Mouse (Mus musculus) kidney, embryonic 16.5 days (tissue): ENCODE measurements around the gene Zfp239. TPM values are rescaled to one million over a fixed set of nuclear protein-coding genes. Genes with fewer than 3 reads are reported as not detected.
"Not testable (repeated sequence)": the region's sequence is repeated elsewhere in the genome, so short reads cannot be mapped to it uniquely, and the experiment has no call there.

Experiments used
- ATAC-seq: fragments of 200-750 bp; cut with Nextera tagmentation; 2 replicates; pipeline ENCODE4 v1.8.0; 2017; ENCODE audit warnings: moderate TSS enrichment; ENCODE audit not compliant: low FRiP score, low TSS enrichment
- H3K27ac ChIP-seq: fragments of 300-500 bp; sonication (generic); 2 replicates; pipeline ENCODE4 v1.5.1; 2014; ENCODE audit warnings: low read length
- H3K27me3 ChIP-seq: fragments of 300-500 bp; sonication (generic); 2 replicates; pipeline ENCODE4 v1.6.1; 2014; ENCODE audit warnings: low read length, control low read depth, mixed read lengths; ENCODE audit not compliant: insufficient read depth
- H3K36me3 ChIP-seq: fragments of 300-500 bp; sonication (generic); 2 replicates; pipeline ENCODE4 v1.6.1; 2014; ENCODE audit warnings: low read length, control low read depth, mixed read lengths; ENCODE audit not compliant: insufficient read depth
- H3K4me1 ChIP-seq: fragments of 300-500 bp; sonication (generic); 2 replicates; pipeline ENCODE4 v1.6.1; 2014; ENCODE audit warnings: low read length, control low read depth, mixed read lengths; ENCODE audit not compliant: insufficient read depth
- H3K4me2 ChIP-seq: fragments of 300-500 bp; sonication (generic); replicated peaks from 2 replicates; pipeline ENCODE4 v1.6.1; 2014; ENCODE audit warnings: low read depth, low read length
- H3K4me3 ChIP-seq: fragments of 300-500 bp; sonication (generic); 2 replicates; pipeline ENCODE4 v1.5.1; 2014; ENCODE audit warnings: mild to moderate bottlenecking, low read length
- H3K9ac ChIP-seq: fragments of 300-500 bp; sonication (generic); replicated peaks from 2 replicates; pipeline ENCODE4 v1.6.1; 2014; ENCODE audit warnings: low read length
- H3K9me3 ChIP-seq: fragments of 300-500 bp; sonication (generic); 2 replicates; pipeline ENCODE4 v1.6.1; 2016; ENCODE audit warnings: low read length, control low read depth
- WGBS: fragments of 180-500 bp; shearing (Covaris S2); extraction: QIAGEN DNeasy Blood & Tissue Kit; methylation state at CpG from one replicate; pipeline ENCODE4 v1.1.7; 2014; 5-methylcytosine and 5-hydroxymethylcytosine counted together
- polyA plus RNA-seq: library from polyadenylated mRNA; unstranded; fragments of >200 nt; fragmentation: Nextera tagmentation; extraction: Ambion mirVana; gene quantifications from 2 replicates; pipeline ENCODE4 v1.2.1, GENCODE M21; 2015

Zfp239 gene
- polyA plus RNA-seq, 1 experiment from 2014 or later = 11.5 TPM

- Histone ChIP-seq H3K27me3 (no peaks in the 10 kb centered on the region), H3K27ac (no peak overlapping the region), H3K9ac (no peak overlapping the region), H3K36me3 (peaks cover 55% of the 10 kb centered on the region), H3K4me2 (no peak overlapping the region), H3K4me3 (no peak overlapping the region), H3K9me3 (no peaks in the 10 kb centered on the region), H3K4me1 (no peaks in the 10 kb centered on the region)
- ATAC-seq = no peak
- WGBS = 98% methylated on average over 2 of the region's 2 CpGs
These were observed 14.1 kb upstream of the Zfp239 start for GRCm38 (mm10) chr6:117847772-117848171.

- Histone ChIP-seq H3K4me3 (no peak overlapping the region), H3K4me2 (no peak overlapping the region), H3K27me3 (no peaks in the 10 kb centered on the region), H3K27ac (no peak overlapping the region), H3K9ac (no peak overlapping the region), H3K4me1 (no peaks in the 10 kb centered on the region), H3K36me3 (peaks cover 50% of the 10 kb centered on the region), H3K9me3 (no peaks in the 10 kb centered on the region)
- ATAC-seq = no peak
- 93% methylated on average over 5 of the region's 5 CpGs for WGBS
These were observed 13.3 kb upstream of the Zfp239 start for GRCm38 (mm10) chr6:117848577-117848976.

DNA sequence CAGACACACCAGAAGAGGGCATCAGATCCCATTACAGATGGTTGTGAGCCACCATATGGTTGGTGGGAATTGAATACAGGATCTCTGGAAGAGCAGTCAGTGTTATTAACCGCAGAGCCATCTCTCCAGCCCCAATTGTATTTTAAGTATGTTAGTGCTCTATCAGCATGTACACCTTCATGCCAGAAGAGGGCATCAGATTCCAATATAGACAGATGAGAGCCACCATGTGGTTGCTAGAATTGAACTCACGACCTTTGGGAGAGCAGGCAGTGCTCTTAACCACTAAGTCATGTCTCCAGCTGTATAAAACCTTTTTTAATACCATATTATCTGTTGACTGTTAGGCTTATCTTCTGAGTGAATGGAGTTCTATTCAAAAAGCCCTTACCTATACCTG, 10.2 kb upstream of the Zfp239 start:
- no peak overlapping the region for H3K4me3 ChIP-seq
- H3K27ac ChIP-seq = no peak overlapping the region
- H3K9me3 ChIP-seq = no peaks in the 10 kb centered on the region
- peaks cover 21% of the 10 kb centered on the region for H3K36me3 ChIP-seq
- no peak for ATAC-seq
- no peak overlapping the region for H3K9ac ChIP-seq
- H3K4me1 ChIP-seq = no peaks in the 10 kb centered on the region
- no peaks in the 10 kb centered on the region for H3K27me3 ChIP-seq
- WGBS = 63% methylated on average over 2 of the region's 2 CpGs
- H3K4me2 ChIP-seq = no peak overlapping the region

- Histone ChIP-seq H3K9me3 (no peaks in the 10 kb centered on the region), H3K4me3 (no peak overlapping the region), H3K4me1 (no peaks in the 10 kb centered on the region), H3K4me2 (no peak overlapping the region), H3K36me3 (no peaks in the 10 kb centered on the region), H3K27ac (no peak overlapping the region), H3K27me3 (no peaks in the 10 kb centered on the region), H3K9ac (no peak overlapping the region)
- WGBS = 76% methylated on average over 1 of the region's 1 CpGs
- no peak for ATAC-seq
These were observed 3.9 kb upstream of the Zfp239 start for GRCm38 (mm10) chr6:117857990-117858389.

GRCm38 (mm10) chr6:117862465-117862864, 565 bp downstream of the Zfp239 start:
- 79% methylated on average over 8 of the region's 8 CpGs for WGBS
- Histone ChIP-seq H3K27ac (no peak overlapping the region), H3K9me3 (no peaks in the 10 kb centered on the region), H3K36me3 (no peaks in the 10 kb centered on the region), H3K27me3 (no peaks in the 10 kb centered on the region), H3K4me1 (peaks cover 5% of the 10 kb centered on the region; the same call in 1 of the 2 replicates), H3K4me3 (peak overlapping the region; percentile 74; the same call in 1 of the 2 replicates), H3K9ac (no peak overlapping the region), H3K4me2 (peak overlapping the region; percentile 80)
- no peak for ATAC-seq

GRCm38 (mm10) chr6:117862899-117863620, 1.2 kb downstream of the Zfp239 start:
- Histone ChIP-seq H3K4me1 (peaks cover 5% of the 10 kb centered on the region; the same call in 1 of the 2 replicates), H3K27me3 (no peaks in the 10 kb centered on the region), H3K4me3 (peak overlapping the region; percentile 74), H3K9me3 (no peaks in the 10 kb centered on the region), H3K36me3 (no peaks in the 10 kb centered on the region), H3K4me2 (peak overlapping the region; percentile 80), H3K9ac (peak overlapping the region; percentile 77), H3K27ac (no peak overlapping the region)
- ATAC-seq = peak; percentile 84
- WGBS = 3% methylated on average over 26 of the region's 26 CpGs

- Histone ChIP-seq H3K9me3 (no peaks in the 10 kb centered on the region), H3K9ac (peak overlapping the region; percentile 77), H3K4me2 (peak overlapping the region; percentile 80), H3K27ac (no peak overlapping the region), H3K4me1 (peaks cover 5% of the 10 kb centered on the region; the same call in 1 of the 2 replicates), H3K4me3 (peak overlapping the region; percentile 74), H3K36me3 (no peaks in the 10 kb centered on the region), H3K27me3 (no peaks in the 10 kb centered on the region)
- 94% methylated on average over 8 of the region's 8 CpGs for WGBS
- no peak for ATAC-seq
These were observed 1.9 kb downstream of the Zfp239 start for GRCm38 (mm10) chr6:117863751-117864150.

GRCm38 (mm10) chr6:117868187-117868586, 6.3 kb downstream of the Zfp239 start:
- WGBS = 88% methylated on average over 8 of the region's 8 CpGs
- no peak for ATAC-seq
- Histone ChIP-seq H3K27me3 (no peaks in the 10 kb centered on the region), H3K27ac (no peak overlapping the region), H3K4me3 (no peak overlapping the region), H3K36me3 (no peaks in the 10 kb centered on the region; the same call in 1 of the 2 replicates), H3K9me3 (no peaks in the 10 kb centered on the region), H3K9ac (no peak overlapping the region), H3K4me1 (peaks cover 4% of the 10 kb centered on the region; the same call in 1 of the 2 replicates), H3K4me2 (no peak overlapping the region)

GRCm38 (mm10) chr6:117871034-117871433, 9.1 kb downstream of the Zfp239 start:
- no peak overlapping the region for H3K9ac ChIP-seq
- H3K36me3 ChIP-seq = no peaks in the 10 kb centered on the region; the same call in 1 of the 2 replicates
- H3K9me3 ChIP-seq = no peaks in the 10 kb centered on the region
- H3K27ac ChIP-seq = no peak overlapping the region
- WGBS = 70% methylated on average over 14 of the region's 14 CpGs
- H3K4me1 ChIP-seq = no peaks in the 10 kb centered on the region
- ATAC-seq = no peak
- H3K27me3 ChIP-seq = no peaks in the 10 kb centered on the region
- no peak overlapping the region; the same call in 1 of the 2 replicates for H3K4me2 ChIP-seq
- H3K4me3 ChIP-seq = no peak overlapping the region

DNA sequence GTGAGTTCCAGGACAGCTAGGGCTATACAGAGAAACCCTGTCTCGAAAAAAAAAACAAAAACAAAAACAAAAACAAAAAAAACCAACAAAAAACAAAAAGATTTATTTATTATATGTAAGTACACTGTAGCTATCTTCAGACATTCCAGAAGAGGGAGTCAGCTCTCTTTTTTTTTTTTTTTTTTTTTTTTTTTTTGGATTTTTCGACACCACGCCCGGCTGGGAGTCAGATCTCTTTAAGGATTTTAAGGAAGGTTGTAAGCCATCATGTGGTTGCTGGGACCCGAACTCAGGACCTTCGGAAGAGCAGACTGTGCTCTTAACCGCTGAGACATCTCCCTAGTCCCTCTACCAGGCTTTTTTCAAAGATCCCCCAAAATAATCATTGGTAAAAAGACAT, 11.6 kb downstream of the Zfp239 start:
- not testable (repeated sequence) for ATAC-seq, H3K9ac ChIP-seq
- WGBS = 90% methylated on average over 7 of the region's 7 CpGs

More for the DNA sequence above, 11.6 kb downstream of the Zfp239 start:
- not testable (repeated sequence) for H3K36me3 ChIP-seq, H3K27ac ChIP-seq, H3K4me2 ChIP-seq, H3K4me3 ChIP-seq, H3K27me3 ChIP-seq, H3K9me3 ChIP-seq, H3K4me1 ChIP-seq
